Mouse (Mus musculus) frontal cortex, postnatal 36 days (tissue): ENCODE measurements around the gene Gm4181.
"Not testable (repeated sequence)": the region's sequence is repeated elsewhere in the genome, so short reads cannot be mapped to it uniquely, and the experiment has no call there.

Experiments
- DNase-seq, 2 experiments: peaks; one replicate each; pipeline ENCODE4 v3.0.0; 2022; ENCODE audit warnings: low spot score in 2 of 2

The Gm4181 gene

GRCm38 (mm10) chr14:51635566-51635965 lies at the start of gene Gm4181:
Gene Gm4181, minus strand, starts transcription at chr14:51635666.
- not testable (repeated sequence) for DNase-seq

GRCm38 (mm10) chr14:51677269-51677668 lies 41.8 kb upstream of the Gm4181 start:
- no peak for DNase-seq

- DNase-seq = peak; percentile 1
Observed at GRCm38 (mm10) chr14:51632426-51632825, 3.0 kb downstream of the Gm4181 start.

GRCm38 (mm10) chr14:51611210-51611609 lies 24.3 kb downstream of the Gm4181 start, which contains the start of gene Gm17078:
Gene Gm17078, minus strand, starts transcription at chr14:51611310.
- no peak for DNase-seq

DNA sequence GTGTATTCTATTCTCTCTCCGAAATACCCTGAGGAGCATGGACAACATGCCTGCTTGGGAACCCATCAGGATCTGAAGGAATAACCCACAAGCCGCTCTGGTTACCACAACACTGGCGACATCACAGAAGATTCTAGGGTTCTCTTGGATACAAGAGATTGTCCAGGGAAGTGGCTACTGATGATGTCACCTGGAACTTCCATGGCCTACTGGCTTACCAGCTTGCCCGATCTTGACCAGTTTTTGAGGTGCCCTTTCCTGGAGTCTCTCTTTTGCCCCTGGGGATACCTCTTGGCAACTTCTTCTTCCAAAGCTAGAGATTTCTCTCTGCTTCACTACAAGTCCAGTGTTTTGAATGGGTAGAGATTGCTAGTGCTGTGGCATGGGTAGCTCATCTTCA lies 43.4 kb downstream of the Gm4181 start, which contains the start of gene Gm17174:
Gm17174 (minus strand) TSS at position 101 of the 400 bp plus-strand sequence.
- DNase-seq = not testable (repeated sequence)
